Mouse (Mus musculus) adipose tissue, adult 10 weeks (tissue): ENCODE data around the gene Mtrf1l. TPM values are rescaled to one million over a fixed set of nuclear protein-coding genes. Genes with fewer than 3 reads are reported as not detected.

Experiments
- polyA plus RNA-seq: library from polyadenylated mRNA; stranded (reverse); fragments of 350-450 nt; fragmentation: Illumina TruSeq; extraction: RNeasy Lipid Tissue Mini Kit (QIAGEN cat#74804); gene quantifications from one replicate; pipeline ENCODE4 v1.2.3, GENCODE M21; 2014; ENCODE audit warnings: low read depth, low replicate concordance

The Mtrf1l gene
- polyA plus RNA-seq: 10.0 TPM

GRCm38 (mm10) chr10:5823740-5824491, at the start of gene Mtrf1l:
Mtrf1l (minus strand) TSS chr10:5823910.

DNA sequence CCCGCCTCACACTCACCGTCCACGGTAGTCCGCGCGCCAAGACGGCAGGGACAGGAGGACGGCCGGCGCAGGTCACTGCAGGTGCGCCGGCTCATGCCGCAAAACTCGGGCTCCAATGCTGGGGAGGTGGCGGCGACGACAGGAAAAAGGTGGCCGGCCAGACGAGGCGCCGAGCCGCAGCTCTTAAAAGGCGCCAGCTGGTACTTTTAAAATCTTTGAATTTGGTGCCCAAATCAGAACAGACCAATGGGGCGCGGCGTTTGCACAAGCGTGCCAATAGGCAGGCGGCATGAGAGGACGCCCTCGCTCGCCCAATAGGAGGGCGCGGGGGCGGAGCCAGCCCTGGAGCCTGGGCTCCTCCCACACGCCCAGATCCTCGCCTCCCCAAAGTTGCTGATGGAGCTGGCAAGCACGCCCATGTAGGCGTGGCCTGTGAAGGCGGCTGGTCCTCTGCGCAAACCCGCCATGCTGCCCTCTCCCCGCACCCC, 18.4 kb downstream of the Mtrf1l start, which contains the start of gene Fbxo5:
TSS of gene Fbxo5 (minus strand) at position 358 of the 488 bp plus-strand sequence.

Other genes with a start within 250 kb of the Mtrf1l start
- gene Myct1, start 230.1 kb downstream of the Mtrf1l start, polyA plus RNA-seq: 3.7 TPM
- gene Vip, start 184.7 kb downstream of the Mtrf1l start, polyA plus RNA-seq: 2.9 TPM
- gene Fbxo5, start 18.3 kb downstream of the Mtrf1l start, polyA plus RNA-seq: 3.7 TPM
- gene Rgs17, start 98.5 kb upstream of the Mtrf1l start, polyA plus RNA-seq: 0.27 TPM